Mouse (Mus musculus) cerebellum, postnatal 10 days (tissue): ENCODE data around the gene Ccnd1.

Experiments used
- DNase-seq, 2 experiments: peaks; one replicate each; pipeline ENCODE4 v3.0.0; 2021; ENCODE audit warnings: mixed read lengths in 2 of 2

Gene Ccnd1

GRCm38 (mm10) chr7:144939344-144940002, at the start of gene Ccnd1:
Ccnd1 (minus strand) TSS chr7:144939925.
- DNase-seq, result peak; percentile 69 to 72

- DNase-seq, result no peak
These were observed 49.1 kb upstream of the Ccnd1 start for GRCm38 (mm10) chr7:144988856-144989255.

GRCm38 (mm10) chr7:144985100-144985499, 45.4 kb upstream of the Ccnd1 start:
- no peak for DNase-seq

DNA sequence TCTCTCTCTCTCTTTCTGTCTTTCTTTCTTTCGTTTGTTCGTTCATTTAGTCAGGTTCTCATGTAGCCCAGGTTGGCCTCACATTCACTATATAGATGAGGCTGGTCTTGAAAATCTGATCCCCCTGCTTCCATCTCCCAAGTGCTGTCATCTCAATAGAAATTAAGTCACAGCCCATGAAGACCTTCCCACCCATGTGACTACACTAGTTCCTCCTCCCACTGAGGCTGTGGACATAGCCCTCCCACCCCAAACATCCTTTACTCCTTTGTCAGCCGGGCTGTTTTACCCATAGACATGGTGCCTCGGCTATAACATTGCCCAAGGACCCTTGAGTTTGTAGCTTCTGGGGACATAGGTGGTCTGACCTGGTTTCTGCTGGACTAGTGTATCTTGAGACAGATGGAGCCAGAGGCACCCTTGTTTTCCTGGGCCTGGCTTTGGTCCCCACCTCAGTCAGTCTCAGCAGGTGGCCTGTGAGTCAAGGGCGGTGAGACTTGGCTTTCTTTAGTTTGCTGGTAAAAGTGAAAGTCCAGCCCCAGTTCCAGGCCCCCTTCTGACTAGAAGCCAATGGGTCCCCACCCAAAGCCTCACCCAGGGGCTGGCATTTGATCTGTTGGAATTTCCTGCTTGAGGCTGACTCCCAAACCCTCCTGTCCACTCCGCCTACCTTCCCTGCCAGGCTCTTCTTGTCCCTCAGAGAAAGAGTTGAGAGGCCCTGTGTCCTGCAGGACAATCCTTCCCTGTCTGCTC, 42.8 kb upstream of the Ccnd1 start:
- DNase-seq, result no peak

DNA sequence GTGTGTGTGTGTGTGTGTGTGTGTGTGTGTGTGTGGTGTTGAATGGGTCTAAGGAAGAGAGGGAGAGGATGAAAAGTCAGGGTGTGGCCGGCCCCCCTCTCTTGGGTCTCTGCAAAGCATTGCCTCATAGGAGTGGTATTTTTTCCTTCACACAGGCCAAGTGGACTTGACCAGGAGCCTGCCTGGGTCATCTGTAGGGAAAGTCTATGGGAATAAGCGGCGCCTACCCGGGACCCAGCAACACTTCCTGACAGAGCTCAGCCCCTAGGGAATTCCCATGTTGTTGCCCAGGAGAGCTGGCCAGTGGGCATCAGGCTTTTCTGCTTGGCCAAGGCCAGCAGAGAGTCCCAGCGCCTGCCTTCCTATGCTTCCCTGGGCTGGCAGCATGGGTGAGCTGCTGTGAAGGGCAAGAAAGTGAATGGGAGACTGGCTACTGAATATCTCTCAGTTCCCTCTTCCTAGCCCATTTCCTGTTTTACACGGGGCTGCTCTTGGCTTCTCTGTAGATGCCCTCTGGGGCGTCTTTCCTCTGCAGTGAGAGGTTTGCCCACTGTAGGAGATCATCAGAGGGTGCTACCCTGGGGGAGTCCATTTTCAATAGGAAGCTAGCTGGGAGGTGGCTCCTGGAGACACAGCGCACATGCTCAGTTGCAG, 41.8 kb upstream of the Ccnd1 start:
- DNase-seq, result no peak

DNA sequence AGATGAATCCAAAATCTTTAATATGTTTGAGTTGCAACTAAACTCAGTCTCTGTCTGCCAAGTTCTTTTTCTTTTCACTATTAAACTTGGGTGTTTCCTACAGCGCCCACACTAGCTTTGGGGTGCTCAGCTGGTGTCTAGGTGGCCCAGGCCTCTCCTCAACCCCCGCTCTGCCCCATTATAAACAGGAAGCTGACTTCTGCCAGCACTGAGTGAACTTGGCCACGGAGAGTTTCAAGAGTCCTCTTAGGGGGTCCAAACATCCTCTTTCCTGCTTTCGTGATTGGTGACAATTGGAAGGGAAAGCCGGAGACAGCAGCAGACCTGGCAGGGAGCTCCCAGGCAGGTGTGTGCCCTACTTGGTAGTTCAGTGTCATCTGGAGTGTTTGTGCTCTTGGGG, 40.1 kb upstream of the Ccnd1 start:
- no peak for DNase-seq

DNA sequence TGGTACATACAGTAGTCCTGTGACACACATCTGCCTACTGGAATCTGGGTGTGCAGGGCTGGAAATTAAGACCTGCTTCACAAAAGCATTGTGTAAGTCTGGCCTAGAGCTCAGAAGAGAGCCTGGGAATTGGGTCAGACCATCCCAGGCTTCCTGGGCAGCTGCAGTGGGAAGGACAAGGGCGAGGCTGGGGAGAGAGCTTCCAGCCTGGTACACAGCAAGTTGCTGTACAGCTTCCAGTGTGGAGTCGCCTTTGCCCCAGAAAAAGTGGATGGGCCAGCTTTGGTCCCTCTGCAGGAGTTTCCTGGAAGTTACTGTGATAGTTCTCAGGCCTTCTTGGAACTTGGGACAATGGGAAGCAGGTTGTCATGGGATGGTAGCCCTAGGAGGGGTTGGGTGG, 37.4 kb upstream of the Ccnd1 start:
- DNase-seq, result no peak

DNA sequence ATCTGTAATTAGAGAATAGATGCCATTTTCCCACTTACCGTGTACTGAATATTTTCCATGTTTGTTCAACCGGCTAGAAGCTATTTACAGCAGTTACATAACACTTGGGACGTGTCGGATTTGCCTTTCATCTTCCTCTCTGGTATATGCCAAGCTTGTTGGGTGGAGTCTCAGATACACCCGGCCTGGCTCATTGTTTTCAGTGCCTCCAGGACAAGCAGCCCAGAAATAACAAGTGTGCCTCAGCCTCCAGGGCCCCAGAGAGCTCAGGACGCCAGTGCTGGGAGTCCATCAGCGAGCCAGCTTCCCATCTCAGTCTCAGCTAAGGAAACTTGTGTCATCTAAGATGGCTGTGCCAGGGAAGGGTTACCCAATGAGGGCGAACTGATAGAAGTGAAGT, 33.7 kb upstream of the Ccnd1 start:
- DNase-seq, result no peak

DNA sequence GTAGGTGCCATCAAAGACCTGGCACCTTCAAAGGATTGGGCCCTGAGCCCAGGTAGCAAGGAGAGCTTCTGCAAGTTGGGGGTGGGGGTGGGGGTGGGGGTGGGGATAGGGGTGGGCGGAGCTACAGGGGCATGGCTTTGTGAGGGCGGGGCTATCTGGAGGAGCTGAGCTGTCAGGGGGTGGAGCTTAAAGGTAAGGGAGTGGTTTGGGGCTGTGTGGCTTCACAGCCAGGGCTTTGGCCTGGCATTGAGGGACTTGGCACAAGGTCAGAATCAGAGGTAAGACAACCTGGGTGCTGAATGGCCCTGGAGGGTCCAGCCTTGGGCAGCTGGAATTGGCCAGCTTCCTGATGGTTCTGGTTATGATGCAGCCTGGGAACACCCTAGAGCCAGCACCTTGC, 32.0 kb upstream of the Ccnd1 start:
- DNase-seq, result no peak

DNA sequence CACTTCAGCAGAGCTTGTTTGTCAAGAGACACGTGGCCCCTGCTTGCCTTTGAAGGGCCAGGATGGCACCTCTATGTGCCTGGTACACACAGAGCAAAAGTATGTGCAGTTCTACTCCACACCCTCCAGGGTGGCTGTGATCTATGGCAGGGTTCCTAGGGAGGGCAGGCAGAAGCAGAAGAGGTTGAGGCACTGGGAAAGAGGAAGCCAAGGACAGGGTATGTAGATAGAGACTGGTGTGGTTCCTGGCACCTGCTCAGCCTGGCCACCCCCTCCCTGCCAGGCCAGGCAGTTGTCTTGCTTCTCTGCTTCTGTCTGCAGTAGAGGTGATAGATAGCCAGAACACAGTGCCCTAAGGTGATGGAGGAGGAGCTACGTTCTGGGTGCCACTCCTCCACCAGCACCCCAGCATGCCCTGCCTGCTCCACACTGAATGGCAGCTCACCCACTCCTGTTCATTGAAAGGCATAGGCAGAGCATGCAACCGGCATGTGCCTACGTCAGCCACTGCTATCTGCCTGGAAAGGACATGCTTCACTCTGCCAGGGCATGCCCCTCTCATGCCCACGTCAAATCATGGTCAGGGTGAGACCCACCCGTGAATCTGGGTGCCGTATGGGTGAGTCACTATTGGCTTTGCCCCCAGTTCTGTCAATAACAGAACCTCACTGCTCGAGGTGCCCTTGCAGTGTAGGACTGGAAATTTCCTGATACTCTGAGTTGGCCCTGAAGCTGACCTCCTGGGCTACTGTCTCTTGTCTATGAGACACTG, 31.5 kb upstream of the Ccnd1 start:
- no peak for DNase-seq

- no peak for DNase-seq
These were observed 26.2 kb upstream of the Ccnd1 start for GRCm38 (mm10) chr7:144965893-144966292.

DNA sequence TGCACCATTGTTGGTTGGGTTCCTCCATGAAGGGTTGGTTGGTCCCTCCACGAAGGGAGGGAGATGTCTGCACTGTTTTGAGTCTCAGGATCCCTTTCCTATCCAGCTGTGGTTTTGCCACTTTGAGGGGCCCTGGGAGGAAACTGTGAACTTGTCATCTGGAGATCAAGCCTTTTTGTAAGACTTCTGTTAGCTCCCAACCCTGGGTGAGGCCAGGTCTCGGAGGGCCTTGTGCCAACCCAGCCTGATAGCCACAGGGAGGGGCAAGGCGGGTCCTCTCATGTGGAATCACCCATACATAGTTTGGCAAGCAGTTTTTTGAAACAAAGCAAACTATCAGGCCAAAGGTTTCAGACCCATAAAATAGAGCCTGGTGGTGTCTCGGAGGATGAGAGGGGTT, 24.6 kb upstream of the Ccnd1 start:
- no peak for DNase-seq

GRCm38 (mm10) chr7:144963911-144964310, 24.2 kb upstream of the Ccnd1 start:
- DNase-seq, result no peak

- no peak for DNase-seq
These were observed 19.0 kb upstream of the Ccnd1 start for GRCm38 (mm10) chr7:144958509-144959395.

- DNase-seq, result peak; percentile 86 to 88
These were observed 3.5 kb upstream of the Ccnd1 start for GRCm38 (mm10) chr7:144943254-144943653.

GRCm38 (mm10) chr7:144942744-144943135, 3.0 kb upstream of the Ccnd1 start:
- peak in 1 of 2 experiments; percentile 35 for DNase-seq

DNA sequence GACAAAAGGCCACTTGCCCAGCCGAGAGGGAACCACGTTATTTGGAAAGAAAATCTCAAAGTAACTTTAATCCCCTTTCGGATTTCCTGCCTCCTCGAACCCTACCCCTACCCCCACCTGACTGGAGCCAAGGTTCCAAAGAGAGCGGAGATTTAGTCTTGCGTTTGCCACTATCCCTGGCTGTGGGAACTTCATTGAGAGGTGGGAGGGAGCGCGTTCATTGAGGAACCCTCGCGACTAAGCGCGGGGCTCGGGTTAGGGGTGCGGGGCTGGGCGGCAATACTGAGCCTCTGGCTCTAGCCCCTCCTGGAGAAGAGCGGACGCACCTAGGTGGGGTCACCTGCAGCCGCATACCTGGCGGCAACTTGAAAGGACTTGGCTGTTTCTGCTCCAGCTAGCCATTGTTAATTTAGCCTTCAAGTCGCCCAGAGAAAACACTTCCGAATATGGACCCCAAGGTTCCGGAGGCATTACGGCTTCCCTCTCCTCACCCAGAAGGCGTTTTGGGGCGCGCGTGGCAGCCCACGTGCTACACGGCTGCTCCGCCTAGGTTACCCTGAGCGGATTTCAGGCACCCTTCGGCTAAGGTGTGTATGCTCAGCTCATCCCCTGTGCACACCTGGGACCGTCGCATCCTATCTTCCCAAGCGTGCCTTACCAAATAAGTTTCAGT, 2.5 kb upstream of the Ccnd1 start:
- DNase-seq, result peak; percentile 36 to 38

- DNase-seq, result peak; percentile 81 to 84
These were observed 1.6 kb upstream of the Ccnd1 start for GRCm38 (mm10) chr7:144941242-144941831.

DNA sequence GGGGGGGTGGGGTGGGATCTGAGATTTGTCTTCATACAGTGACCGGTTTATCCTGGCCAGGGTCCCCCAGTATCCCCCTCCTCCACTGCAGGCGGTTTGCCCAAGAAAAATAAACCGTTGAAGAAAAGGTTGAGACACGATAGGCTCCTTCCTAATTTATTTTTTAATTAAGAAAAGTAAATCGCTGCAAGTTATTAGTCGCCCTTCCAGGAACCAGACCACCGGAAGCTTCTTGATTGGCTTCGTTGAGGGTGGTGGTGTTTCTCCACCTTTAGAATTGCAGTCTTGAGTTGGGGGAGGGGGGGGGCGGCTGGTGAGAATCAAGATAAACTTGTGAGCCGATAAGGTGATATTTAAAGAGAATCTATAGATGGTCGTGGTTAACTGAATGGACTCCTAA, 860 bp upstream of the Ccnd1 start:
- peak in 1 of 2 experiments; percentile 33 for DNase-seq

DNA sequence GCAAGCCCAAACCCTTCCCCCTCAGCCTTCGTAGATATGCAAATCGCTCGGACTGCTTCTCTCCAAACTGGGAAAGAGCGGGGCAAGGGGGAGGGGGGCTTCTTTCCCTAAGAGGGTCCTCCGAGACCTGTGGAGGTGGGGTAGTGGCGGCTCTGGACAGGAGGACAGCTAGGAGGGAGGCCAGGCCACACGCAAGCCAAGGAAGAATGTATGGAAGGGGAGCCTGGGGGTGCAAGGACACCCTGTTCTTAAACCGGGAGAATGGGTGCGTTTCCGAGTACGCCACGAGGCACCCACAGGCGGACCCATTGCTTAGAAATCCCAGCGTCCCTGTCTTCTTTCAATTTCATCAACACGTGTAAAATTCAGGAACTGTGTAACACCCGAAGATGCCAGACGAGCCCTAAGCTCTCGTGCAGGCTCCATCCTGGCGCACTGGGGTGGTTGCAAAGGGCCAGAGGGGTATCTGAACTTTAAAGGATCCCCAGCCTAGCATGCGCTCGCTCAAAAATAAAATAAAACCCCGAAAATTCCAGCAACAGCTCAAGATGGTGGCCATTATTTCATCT, 362 bp upstream of the Ccnd1 start:
- DNase-seq, result peak; percentile 36 to 52
